Mouse (Mus musculus): ENCODE data around the gene Mad1l1.

The Mad1l1 gene

GRCm38 (mm10) chr5:140134021-140134420, 187.3 kb downstream of the Mad1l1 start:
- DNase-seq (ENCODE audit: low spot score) = no peak

- DNase-seq (ENCODE audit: low spot score) = no peak
Observed at GRCm38 (mm10) chr5:140128414-140128981, 192.9 kb downstream of the Mad1l1 start.

GRCm38 (mm10) chr5:140127981-140128380, 193.4 kb downstream of the Mad1l1 start:
- no peak for DNase-seq (ENCODE audit: low spot score)

- DNase-seq (ENCODE audit: low spot score) = no peak
Observed at GRCm38 (mm10) chr5:140124626-140125025, 196.7 kb downstream of the Mad1l1 start.

- DNase-seq (ENCODE audit: low spot score) = no peak
Observed at GRCm38 (mm10) chr5:140123640-140124366, 197.5 kb downstream of the Mad1l1 start.

GRCm38 (mm10) chr5:140123194-140123593, 198.2 kb downstream of the Mad1l1 start:
- no peak for DNase-seq (ENCODE audit: low spot score)

GRCm38 (mm10) chr5:140121966-140122365, 199.4 kb downstream of the Mad1l1 start:
- DNase-seq (ENCODE audit: low spot score) = peak; percentile 24

- no peak for DNase-seq (ENCODE audit: low spot score)
Observed at GRCm38 (mm10) chr5:140118921-140119320, 202.4 kb downstream of the Mad1l1 start.

GRCm38 (mm10) chr5:140117968-140118367, 203.4 kb downstream of the Mad1l1 start:
- no peak for DNase-seq (ENCODE audit: low spot score)

- peak; percentile 78 for DNase-seq (ENCODE audit: low spot score)
Observed at GRCm38 (mm10) chr5:140115434-140116271, 205.7 kb downstream of the Mad1l1 start.

GRCm38 (mm10) chr5:140114512-140115060, 206.8 kb downstream of the Mad1l1 start:
- no peak for DNase-seq (ENCODE audit: low spot score)

- no peak for DNase-seq (ENCODE audit: low spot score)
Observed at GRCm38 (mm10) chr5:140113281-140113680, 208.1 kb downstream of the Mad1l1 start.

GRCm38 (mm10) chr5:140110024-140110423, 211.3 kb downstream of the Mad1l1 start:
- no peak for DNase-seq (ENCODE audit: low spot score)

GRCm38 (mm10) chr5:140107907-140108306, 213.4 kb downstream of the Mad1l1 start:
- DNase-seq (ENCODE audit: low spot score) = no peak

- DNase-seq (ENCODE audit: low spot score) = no peak
Observed at GRCm38 (mm10) chr5:140106051-140106450, 215.3 kb downstream of the Mad1l1 start.

GRCm38 (mm10) chr5:140104891-140105290, 216.5 kb downstream of the Mad1l1 start:
- no peak for DNase-seq (ENCODE audit: low spot score)

- no peak for DNase-seq (ENCODE audit: low spot score)
Observed at GRCm38 (mm10) chr5:140102731-140103130, 218.6 kb downstream of the Mad1l1 start.

- DNase-seq (ENCODE audit: low spot score) = no peak
Observed at GRCm38 (mm10) chr5:140101409-140102009, 219.8 kb downstream of the Mad1l1 start.

- DNase-seq (ENCODE audit: low spot score) = peak; percentile 26
Observed at GRCm38 (mm10) chr5:140098711-140099110, 222.6 kb downstream of the Mad1l1 start.

- peak; percentile 62 for DNase-seq (ENCODE audit: low spot score)
Observed at GRCm38 (mm10) chr5:140095203-140095602, 226.1 kb downstream of the Mad1l1 start.

GRCm38 (mm10) chr5:140093489-140093888, 227.9 kb downstream of the Mad1l1 start:
- DNase-seq (ENCODE audit: low spot score) = no peak

GRCm38 (mm10) chr5:140091601-140092000, 229.8 kb downstream of the Mad1l1 start:
- peak; percentile 64 for DNase-seq (ENCODE audit: low spot score)

All from layer of hippocampus, adult 11-12 months (tissue).